Mouse (Mus musculus) heart, adult 2 months (tissue): ENCODE measurements around the gene D430042O09Rik.

Experiments used
- CTCF ChIP-seq: fragments of 200-600 bp; IDR thresholded peaks from 2 replicates; pipeline ENCODE4 v1.8.1; 2022; ENCODE audit warnings: antibody characterized with exemption, mild to moderate bottlenecking, moderate library complexity
- POLR2A ChIP-seq: fragments of 200-500 bp; IDR thresholded peaks from 2 replicates; pipeline ENCODE4 v1.6.1; 2011; ENCODE audit warnings: mild to moderate bottlenecking, low read depth, low read length, control low read depth; ENCODE audit not compliant: insufficient read depth

DNA sequence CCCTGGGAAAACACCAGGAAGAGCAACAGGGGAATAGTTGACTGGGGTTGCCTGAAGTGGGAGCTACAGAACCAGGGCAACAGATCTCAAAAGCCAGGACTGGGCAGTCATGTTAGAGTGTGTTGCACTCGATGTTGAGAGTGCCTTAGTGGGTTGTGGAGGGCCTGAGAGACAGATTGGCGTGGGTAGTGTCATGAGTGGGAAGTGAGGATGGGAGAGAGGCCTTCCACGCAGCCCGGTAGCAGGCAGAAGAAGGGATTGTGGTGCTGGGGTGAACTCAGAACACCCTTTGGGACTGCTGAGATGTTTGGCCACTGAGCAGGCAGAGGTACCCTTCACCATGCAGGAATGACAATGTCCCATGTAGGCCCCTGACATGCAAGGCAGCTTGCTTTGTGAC is 189.4 kb downstream of the D430042O09Rik start:
- TF ChIP-seq POLR2A (no peak), CTCF (no peak)
